Mouse (Mus musculus) spleen, adult 18-20 months (tissue): ENCODE measurements around the gene Npc1l1.
A peak's percentile ranks its signal among the peaks of the same experiment; 100 is the strongest.

Experiments used
- DNase-seq, 2 experiments: peaks; one replicate each; pipeline ENCODE4 v3.0.0; 2022; ENCODE audit warnings: mixed read lengths in 2 of 2

The Npc1l1 gene

GRCm38 (mm10) chr11:6200570-6200969 is 29.4 kb downstream of the Npc1l1 start:
- no peak for DNase-seq

DNA sequence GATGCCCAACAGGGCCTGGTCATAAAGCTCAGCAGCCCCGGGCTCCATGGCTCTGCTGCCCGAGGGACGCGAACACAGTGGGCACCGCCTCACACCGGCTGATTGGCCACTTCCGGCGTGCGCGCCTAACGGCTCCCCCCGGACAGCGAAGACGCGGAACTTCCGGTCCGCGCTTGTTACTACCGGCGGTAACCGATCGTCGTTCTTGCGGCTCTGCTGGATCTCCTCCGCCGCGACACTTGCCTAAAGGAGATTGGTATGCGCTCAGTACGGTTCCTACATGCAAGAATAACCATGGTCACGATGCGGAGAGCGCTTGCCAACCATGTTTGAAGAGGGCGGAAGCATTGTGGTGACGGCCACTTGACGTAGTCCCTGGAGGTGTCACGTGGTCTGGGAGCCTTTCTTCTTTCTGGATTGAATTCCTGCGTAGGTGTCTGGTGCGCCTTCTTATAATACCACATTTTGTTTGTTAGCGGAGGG is 29.8 kb downstream of the Npc1l1 start, which contains the start of gene Nudcd3:
Nudcd3 (minus strand) TSS at position 329 of the 483 bp plus-strand sequence.
- peak; percentile 74 to 83 for DNase-seq

DNA sequence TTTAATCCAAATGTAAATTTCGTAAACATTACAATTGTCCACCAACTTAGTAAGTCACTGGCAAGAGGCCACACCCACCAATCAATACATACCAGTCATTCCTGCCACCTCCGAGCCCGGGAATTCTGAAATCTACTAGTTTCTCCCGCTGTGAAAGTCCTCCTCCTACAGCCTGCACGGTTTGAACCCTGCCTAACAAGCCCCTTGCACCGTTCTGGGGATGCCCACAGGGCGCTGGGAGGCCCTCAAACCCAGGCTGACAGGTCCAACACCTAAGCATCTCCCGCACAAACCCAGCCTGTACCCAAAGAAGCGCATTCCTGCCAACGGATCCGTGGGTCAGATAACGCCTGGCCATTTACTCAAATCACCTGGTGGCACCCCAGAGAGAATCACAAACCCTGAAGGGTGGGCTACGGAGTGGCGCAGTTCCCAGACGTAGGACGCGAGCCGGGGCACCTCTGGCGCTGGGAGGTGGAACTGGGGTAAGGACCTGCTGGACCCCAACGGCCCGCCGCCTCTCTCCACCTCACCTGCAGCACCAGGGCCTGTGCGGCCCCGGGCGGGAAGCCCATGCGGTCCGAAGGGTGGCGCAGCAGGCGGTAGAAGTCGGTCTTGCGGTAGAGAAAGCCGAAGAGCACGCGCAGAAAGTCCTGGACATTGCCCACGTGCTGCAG is 30.4 kb downstream of the Npc1l1 start, which contains the start of gene A730071L15Rik:
A730071L15Rik (plus strand) TSS at position 620 of the 677 bp plus-strand sequence.
- DNase-seq, result no peak

- no peak for DNase-seq
Measured at GRCm38 (mm10) chr11:6198449-6198848, 31.5 kb downstream of the Npc1l1 start.

GRCm38 (mm10) chr11:6196780-6197179 is 33.2 kb downstream of the Npc1l1 start:
- no peak for DNase-seq

GRCm38 (mm10) chr11:6187878-6188277 is 42.1 kb downstream of the Npc1l1 start:
- peak; percentile 64 to 80 for DNase-seq

- no peak for DNase-seq
Measured at GRCm38 (mm10) chr11:6187399-6187798, 42.5 kb downstream of the Npc1l1 start.

- peak in 1 of 2 experiments; percentile 37 for DNase-seq
Measured at GRCm38 (mm10) chr11:6184202-6184935, 45.6 kb downstream of the Npc1l1 start.

DNA sequence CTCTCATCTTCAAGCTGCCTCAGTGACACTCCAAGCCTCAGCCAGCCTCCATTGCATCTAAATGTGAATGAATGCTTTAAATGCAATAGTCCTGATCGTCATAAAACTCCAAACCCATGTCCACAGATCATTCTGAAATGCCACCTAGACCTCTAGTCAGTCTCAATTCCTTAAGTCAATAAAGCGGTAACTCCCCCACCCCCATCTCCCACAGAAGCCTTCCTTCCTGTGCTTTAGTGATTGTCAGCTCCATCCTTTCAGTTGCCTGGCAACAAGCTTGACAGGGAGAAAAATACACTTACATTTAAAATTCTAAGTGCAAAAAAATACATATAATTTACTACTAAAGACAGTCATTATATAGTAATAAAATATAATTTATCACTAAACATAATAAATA is 46.7 kb downstream of the Npc1l1 start:
- DNase-seq, result no peak

DNA sequence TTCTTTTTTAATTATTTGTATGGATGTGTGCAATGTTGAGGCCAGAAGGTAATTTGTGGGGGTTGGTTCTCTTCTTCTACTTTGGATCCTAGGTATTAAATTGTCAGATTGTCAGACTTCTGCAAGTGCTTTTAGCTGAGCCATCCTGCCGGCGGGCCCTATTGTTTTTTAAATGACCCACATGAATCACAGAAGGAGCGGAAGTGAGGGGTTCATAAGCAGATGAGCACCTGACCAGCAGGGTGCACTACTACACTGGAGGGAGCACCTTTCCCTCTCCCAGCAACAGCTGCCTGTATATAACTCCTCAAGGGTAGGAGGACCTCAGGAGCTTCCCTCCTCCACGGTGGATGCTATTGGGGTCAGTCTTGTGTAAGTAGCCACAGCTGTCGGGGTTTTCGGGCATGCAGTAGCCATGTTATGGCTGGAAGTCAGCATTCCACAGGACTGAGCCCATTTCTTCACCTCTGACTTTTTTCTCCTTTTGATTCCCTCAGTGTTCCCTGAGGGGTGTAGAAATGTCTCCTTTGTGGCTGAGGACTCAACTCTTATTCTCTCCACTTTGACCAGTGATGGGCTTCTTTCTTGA is 49.0 kb downstream of the Npc1l1 start:
- no peak for DNase-seq

DNA sequence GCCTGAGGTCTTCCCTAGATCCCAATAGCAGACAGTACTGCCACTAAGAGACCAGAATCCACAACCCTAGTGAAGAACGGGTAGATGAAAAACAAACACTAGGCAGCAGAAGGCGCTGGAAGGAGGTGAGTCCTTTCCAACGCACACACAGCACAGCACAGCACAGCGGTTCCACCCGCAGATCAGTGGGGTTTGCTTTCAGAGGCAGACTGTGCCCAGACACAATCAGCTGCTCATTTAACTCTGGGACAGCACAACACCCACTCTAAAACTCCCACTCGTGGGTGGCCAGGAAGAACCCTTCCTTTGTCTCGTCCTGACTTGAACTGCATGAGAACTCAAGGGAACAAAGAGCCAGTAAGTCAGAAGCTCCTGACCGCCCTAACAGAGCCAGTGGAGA is 50.7 kb downstream of the Npc1l1 start:
- no peak for DNase-seq

DNA sequence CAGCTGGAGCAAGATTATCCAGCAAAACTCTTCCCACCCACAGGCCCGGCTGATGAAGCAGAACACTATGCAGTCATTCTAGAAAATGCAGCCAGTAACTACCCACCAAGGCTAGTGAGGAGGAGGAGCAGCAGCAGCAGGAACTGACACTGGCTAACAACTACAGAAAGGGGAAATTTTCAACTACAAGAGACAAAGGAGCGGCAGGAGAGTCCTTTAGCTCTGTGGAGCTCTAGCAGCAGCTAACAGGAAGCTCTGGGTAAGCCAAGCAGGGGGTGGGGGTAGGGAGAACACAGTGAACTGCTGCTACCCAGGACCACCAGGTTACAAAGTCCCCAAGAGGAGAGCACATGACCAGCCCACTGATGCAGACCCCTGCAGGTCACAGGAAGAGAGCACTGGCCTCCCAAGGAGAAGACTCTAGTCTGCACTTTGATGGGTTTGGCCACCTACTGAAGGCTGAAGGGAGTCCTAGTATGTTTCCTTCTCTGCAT is 51.2 kb downstream of the Npc1l1 start:
- peak in 1 of 2 experiments; percentile 30 for DNase-seq

GRCm38 (mm10) chr11:6177781-6178420 is 52.0 kb downstream of the Npc1l1 start:
- peak in 1 of 2 experiments; percentile 43 for DNase-seq

DNA sequence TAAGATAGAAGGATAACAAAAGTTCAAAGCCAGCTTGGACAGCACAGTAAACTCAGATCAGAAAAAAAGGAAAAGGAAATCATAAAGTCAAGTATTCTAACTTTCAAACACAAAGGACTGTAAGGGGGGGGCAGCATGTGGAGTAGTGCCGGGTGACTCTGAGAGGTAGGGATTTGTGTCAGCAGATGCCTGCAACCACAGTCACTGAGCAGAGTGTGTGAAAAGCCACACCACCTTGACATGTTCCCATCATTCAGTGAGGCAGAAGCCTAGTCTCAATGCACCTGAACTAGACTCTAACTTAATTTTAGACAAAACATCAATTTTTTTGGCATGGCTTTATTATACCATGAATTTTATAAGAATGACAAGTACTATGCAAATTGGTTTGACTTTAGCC is 54.4 kb downstream of the Npc1l1 start:
- no peak for DNase-seq

GRCm38 (mm10) chr11:6174719-6175118 is 55.2 kb downstream of the Npc1l1 start:
- DNase-seq, result no peak

GRCm38 (mm10) chr11:6169041-6169663 is 60.8 kb downstream of the Npc1l1 start:
- DNase-seq, result no peak

- no peak for DNase-seq
Measured at GRCm38 (mm10) chr11:6166351-6166750, 63.6 kb downstream of the Npc1l1 start.

- no peak for DNase-seq
Measured at GRCm38 (mm10) chr11:6165391-6166081, 64.4 kb downstream of the Npc1l1 start.

DNA sequence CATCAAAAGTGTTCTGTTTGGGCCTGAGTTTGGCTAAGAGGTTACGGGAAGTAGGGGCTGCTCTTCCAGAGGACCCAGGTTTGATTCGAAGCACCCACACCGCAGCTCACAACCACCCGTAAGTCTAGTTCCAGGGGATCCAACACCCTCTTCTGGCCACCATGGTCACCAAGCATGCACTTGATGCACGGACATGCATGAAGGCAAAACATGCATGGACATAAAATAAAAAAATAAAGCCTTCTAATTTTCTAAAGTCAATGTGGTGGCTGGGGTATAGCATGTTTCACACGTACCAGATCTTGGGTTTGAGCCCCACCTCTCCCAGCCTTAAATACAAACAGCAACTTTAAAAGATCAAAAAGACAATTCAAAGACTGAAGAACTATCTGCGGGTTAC is 65.2 kb downstream of the Npc1l1 start:
- DNase-seq, result no peak

DNA sequence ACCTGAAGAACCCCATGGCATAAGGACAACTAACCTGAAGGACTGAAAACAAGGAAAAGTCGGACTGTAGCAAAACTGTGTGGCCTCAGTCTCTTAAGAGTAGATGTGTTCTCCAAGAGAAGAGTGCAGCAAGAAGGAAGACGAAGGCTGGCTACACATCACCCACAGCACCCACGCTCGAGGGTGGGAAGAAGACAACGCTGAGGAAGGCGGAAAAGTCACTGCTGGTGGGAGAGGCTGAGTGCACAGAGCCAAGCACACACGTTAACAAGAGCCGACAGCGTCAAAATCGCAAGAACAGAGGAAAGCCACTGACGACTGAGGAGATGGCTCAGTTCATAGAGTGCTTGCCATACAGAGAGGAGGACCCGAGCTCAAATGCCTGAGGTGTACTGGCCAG is 66.2 kb downstream of the Npc1l1 start:
- DNase-seq, result no peak

GRCm38 (mm10) chr11:6163062-6163461 is 66.9 kb downstream of the Npc1l1 start:
- DNase-seq, result no peak

GRCm38 (mm10) chr11:6161549-6161948 is 68.4 kb downstream of the Npc1l1 start:
- no peak for DNase-seq
